Mouse (Mus musculus) heart, postnatal 36 days (tissue): Measurements from ENCODE around the gene Rad50. TPM values are rescaled to one million over a fixed set of nuclear protein-coding genes. Genes with fewer than 3 reads are reported as not detected.

Experiments used
- DNase-seq, 2 experiments: peaks; one replicate each; pipeline ENCODE4 v3.0.0; 2021 to 2022
- intact Hi-C: fragments of 180-260 bp; cut with DNase I; formaldehyde crosslinking; loops from one replicate; pipeline ENCODE4 v1.15.1; 2025
- total RNA-seq, 2 experiments: library from RNA; stranded (reverse); gene quantifications; 2 replicates each; pipeline ENCODE4 v1.2.3; 2021

Rad50 gene
- total RNA-seq, 2 experiments from 2014 or later = 6.9 to 8.1 TPM

DNA sequence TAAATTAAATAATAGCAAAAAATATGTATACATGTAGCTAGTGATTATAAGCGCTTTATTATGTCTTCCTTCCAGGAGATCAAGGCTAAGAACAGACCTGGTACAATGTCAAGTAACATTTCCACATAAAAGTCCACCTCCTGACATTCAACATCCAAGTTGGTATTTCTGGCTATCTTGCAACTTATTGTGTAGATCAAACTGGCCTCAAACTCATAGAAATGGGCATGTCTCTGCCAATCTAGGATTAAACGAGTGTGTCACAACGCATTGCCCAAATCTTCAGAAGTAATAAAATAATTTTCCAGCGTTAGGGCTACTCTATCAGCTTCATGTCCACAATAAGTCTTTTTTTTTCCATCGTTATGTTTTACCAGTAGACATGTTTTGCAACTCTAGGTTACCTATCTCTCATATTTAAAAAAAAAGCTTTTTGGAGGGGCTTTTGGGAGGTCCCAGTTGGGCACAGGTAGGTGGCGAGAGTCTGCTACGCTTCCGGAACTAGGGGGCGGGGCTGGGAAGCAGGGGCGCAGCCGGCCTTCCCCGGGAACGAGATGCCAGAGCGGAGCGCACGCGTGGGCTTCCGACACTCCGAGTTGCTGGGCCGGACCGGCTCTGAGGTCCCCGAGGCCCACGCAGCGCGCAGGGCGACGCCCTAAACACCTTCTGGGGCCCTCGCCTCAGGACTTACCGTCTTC, 734 bp downstream of the Rad50 start:
- DNase-seq = peak in 1 of 2 experiments; percentile 28

DNA sequence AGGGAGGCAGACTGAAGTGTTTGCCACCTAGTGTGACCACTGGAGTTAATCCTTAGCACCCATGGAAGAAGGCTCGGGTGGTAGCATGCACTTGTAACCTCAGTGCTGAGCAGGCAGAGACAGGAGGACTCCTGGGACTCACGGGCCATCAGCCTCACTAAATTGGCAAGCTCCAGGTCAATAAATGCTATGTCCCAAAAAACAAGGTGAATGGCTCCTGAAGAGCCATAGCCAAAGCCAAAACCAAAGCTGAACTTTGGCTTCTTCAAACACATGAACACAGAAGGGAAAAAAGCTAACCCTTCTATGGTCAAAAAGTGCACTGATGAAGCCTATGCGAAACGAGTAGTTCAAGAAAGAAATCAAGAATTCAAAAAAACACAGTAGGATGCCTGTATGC, 7.8 kb downstream of the Rad50 start:
- intact Hi-C loops = no loop called here
- DNase-seq = no peak

More for the DNA sequence above, 734 bp downstream of the Rad50 start:
- intact Hi-C loops = no loop called here

DNA sequence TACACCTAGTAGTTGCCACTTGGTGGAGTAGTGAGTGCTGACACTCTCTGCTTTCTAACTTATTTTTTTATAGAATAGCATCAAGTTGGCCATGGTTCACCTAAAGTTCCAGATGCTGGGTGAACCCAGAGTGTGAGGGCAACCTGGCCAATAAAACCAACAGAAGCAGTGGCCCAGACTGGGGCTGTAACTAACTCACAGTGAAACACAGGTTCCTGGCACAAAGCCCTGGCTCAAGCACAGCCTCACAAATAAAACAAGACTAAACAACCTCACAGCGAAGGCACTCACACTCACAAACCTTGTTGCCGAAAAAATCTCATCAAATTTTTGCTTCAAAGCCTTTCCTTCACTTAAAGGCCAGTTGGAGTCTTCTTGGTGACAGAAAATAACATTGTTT, 8.6 kb downstream of the Rad50 start:
- DNase-seq = no peak
- intact Hi-C loops = no loop called here

DNA sequence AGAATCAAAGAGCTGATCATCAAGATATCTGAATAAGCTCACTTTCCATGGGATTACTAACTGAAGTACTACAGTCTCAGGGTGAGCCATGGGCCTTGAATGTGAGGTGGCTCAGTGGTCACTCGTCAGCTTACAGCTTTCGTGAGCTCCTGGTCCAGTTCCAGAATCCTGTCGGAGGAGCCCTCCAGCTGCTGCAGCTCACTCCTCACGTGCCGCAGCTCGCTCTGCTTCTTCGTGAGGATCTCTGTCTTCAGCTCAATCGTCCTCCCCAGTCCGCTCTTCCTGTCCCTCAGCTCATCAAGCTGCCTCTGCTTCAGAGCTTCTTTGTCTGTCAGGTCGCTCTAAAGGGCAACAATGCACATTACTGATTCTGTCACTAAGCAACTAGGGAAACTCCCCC, 15.1 kb downstream of the Rad50 start:
- intact Hi-C loops = no loop called here
- no peak for DNase-seq

DNA sequence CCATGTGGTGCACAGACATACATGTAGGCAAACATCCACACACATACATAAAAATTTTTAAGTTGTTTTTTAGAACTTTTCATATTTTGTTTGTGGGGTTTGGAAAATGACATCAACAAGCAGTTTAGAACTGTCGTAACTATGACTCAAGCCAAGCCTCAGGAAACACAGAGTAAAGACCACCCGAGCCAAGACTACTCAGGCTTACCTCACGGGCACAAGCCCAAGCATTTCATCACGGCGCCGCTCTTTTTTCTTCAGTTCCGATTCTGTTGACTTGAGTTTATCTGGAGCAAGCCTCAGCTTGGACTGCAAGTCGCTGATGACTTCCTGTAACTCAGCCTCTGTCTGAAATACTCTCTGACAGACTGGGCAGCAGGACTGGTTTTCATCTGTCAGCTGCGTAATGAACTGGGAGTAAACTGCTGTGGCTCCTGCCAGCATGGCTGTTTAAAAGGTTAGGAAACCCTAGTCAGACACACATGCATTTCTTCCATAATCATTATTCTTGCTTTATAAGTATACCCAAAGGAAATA, 24.1 kb downstream of the Rad50 start:
- intact Hi-C loops = no loop called here
- DNase-seq = peak; percentile 15 to 22

DNA sequence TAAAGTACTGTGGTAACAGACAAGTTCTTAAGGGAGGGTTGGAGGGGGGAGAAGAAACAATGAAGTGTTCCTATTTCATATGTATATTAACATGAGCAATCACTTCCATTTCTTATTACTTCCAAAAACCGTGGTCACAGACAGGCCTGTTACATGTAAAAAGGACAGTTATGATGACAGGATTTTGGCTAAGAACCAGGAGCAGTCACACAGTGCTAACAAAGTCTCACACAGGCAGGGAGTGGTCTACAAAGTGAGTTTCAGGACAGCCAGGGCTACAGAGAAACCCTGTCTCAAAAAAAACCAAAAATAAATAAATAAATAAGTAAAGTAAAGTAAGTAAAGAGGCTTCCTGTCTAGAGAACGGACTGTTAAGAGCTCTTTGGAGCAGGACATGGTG, 24.9 kb downstream of the Rad50 start:
- intact Hi-C loops = no loop called here
- DNase-seq = no peak

DNA sequence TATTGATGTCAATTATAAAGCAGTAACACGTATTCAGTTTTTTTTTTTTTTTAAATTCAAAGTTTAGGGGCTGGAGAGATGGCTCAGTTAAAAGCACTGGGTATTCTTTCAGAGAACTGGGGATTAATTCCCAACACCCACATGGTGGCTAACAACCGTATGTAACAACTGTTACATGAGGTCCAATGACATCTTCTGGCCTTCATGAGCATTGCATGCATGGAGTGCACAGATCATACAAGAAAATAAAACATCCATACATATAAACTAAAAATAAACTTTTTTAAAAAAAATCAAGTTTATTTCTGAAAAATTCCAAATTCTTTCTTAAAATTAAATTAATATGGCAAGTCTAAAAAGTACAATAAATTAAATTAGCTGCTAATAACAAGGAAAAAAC, 25.4 kb downstream of the Rad50 start:
- intact Hi-C loops = no loop called here
- DNase-seq = no peak

DNA sequence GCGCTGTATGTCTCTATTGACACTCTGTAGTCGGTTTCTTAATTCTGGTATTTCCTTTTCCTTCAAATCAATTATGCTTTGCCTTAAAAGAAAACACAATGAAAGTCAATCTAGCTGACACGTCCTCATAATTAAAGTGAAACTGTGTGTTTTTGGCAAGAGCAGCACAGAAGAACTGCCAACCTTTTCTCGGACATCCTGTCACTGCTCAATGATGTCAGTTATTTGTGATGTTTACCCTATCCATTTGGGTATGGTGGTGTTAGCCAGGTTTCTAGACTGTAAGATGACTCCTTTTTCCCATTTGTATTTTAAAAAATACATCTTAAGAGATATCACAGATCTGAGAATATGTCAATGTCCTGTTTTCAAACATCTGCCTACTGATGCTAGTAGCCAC, 27.0 kb downstream of the Rad50 start:
- DNase-seq = no peak
- intact Hi-C loops = no loop called here

DNA sequence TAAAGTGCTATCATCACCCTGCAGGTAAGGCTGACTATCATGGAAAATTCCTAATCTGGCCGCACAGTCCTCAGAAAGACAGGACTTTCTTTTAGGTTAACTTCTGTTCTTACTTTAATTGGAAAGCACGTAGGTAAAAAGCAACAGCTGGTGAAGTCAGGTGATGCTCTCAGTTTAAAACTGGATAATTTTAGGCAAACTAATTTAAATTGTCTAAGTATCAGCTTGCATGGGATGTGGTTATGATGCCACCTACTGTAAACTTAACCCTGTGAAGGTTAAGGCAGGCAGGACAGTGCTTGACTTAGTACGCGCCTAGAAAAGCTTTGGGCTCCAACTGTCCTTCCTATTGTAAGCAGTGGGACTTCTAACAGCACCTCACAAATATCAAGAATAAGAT, 35.7 kb downstream of the Rad50 start:
- no peak for DNase-seq
- intact Hi-C loops = no loop called here

DNA sequence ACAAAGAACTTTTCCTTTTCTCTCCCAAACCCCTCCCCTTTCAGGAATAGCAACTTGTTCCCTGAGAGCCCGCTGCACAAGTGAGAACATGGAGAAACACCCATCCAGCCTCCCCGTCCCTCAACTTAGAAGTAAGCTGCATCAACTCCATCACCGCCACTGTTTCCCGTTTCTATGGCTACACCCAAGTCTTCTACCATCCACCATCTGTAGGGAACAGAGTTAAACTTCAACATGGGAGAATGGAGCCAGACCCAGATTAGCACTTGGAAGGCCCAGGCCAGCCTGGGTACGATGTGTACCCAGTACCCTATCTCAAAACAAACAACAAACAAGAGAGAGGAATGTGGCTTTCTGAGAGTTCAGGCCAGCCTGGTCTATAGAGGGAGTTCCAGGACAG, 43.0 kb downstream of the Rad50 start:
- intact Hi-C loops = no loop called here
- no peak for DNase-seq

DNA sequence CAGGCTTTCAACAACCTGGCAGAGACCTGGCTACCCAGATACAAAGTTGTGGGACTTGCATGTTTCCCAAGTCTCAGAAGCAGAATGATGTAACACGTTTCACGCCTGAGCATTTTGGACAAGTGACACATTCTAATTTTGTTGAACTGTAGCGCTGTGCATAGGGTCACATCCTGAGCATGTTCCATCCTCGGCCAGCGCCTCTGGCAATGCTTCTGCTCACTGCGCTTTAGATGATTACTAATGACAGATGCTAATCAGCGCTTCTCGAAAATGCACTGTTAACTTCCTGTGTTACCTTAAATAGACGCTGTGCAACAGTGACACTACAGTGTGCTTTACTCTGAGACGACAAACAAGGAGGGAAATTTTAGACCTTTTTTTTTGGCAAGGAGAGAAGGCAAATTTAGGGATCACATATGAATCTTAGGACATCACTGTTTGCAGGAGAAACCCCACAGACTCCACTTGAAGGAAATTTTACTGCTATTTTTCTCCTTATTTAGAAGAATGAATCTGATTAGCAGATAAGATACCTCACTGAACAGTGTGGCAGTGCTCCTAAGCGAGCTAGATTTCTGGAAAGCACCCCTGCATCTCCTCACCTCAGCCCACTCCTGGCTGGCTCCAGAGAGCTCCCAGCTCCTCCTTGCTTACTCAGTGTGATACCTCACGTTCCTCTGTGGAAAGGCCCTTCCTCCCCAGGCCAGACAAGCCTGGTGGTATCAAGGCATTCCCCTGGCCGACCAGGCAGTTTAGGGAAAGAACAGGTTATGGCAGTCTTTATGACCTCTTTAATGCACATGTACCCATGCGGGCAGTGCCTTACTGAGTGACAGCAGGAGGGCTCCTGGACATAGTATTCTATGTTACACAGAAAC, 44.1 kb downstream of the Rad50 start:
- intact Hi-C loops = no loop called here
- DNase-seq = no peak

DNA sequence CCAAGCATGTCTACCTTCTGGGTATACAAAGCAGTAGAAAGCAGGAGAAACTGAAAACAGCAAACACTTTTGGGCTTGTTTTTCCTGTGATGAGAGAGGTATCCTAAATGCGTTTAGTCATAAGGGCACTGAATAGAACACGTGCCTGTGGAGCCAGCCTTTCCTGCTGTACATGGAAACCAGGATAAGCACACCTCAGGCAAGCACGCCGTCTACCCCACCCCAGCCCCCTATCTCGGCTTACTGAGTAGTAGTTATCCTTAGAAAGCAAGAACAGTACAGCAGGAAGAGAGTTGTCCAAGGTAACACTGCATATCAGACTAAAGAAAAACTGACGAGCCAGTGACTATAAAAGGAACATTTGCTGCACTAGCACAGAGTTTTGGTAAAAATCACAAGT, 49.3 kb downstream of the Rad50 start:
- intact Hi-C loops = no loop called here
- DNase-seq = no peak

DNA sequence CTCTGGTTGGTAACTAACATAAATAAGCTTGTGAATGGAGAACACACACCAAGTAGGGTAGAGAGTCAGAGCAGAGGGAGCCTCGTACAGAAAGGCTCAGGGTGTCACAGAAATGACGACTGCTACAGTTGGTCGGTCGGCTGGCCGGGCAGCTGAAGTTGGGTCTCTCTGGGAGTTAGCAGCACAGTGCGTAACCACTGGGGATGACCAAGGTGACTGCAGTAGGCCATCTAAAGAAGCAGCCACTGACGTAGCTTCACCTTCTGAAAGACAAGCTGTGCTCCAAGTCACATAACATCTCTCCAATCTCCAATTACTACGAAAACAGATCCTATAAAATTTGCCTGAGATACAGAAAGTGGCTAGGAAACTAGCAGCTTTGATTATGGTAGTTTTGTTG, 49.7 kb downstream of the Rad50 start:
- intact Hi-C loops = no loop called here
- no peak for DNase-seq

DNA sequence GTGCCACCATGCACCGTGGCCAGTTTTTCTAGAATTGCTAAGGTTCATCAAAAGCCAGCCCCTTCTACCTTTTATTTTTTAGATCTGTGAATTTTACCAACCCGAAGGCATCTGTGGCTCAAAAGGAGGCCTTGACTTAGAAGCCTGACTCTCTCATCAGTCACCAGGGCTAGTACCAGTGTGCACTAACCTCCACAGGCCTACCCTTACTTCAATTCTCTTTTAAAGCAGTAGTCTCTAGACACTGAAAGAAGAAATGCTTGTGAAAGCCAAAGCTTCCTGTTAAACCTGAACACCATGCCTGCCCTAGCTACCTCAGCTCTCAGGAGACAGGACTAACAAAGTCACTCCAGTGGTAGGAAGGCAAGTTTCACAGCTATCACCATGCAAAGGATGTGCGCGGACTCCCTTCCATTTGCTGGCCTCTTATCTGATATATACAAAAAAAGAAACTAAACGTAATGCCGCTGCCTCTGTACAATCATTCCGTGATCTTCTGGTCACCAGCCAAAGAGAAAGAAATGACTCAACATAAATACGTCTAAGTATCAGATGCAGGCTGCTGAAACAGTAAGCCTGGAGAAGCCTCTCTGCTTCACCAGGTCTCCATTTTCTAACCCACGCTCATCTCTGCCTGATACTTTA, 50.4 kb downstream of the Rad50 start:
- intact Hi-C loops = no loop called here
- DNase-seq = no peak

DNA sequence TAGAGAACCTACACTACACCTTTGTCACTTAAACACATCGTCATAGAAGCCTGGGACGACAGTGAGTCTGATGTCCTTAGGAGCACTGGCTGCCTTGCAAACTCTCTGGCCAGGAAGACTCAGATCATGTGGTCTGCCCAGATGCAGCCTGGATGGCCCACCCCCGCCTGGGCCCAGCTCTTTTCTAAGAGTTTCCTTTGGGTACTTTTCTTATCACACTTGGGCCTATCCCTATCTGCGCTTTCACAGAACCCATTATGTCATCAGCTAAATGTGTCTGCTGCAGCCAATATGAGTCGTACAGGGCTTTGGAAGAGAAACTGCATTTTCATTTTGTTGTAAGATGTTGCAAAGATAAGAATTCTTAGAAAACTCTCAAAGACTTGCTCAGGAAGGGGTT, 52.1 kb downstream of the Rad50 start:
- intact Hi-C loops = no loop called here
- DNase-seq = peak in 1 of 2 experiments; percentile 21

DNA sequence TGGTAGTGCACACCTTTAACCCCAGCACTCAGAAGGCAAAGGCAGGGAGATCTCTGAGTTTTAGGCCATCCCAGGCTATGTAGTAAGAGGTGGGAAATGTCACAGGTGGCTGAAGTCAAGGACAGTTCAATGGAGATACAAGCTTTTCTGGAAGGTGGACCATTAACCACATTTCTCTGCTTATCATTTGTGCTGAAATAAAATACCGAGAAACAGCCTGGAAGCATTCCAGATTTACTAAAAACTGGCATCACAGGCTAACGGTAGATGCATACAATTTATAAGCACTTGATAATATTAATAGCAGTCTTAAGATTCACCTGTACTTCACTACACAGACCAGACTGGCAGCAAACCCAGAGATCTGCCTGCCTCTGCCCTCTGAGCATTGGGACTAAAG, 54.7 kb downstream of the Rad50 start:
- DNase-seq = no peak
- intact Hi-C loops = no loop called here

DNA sequence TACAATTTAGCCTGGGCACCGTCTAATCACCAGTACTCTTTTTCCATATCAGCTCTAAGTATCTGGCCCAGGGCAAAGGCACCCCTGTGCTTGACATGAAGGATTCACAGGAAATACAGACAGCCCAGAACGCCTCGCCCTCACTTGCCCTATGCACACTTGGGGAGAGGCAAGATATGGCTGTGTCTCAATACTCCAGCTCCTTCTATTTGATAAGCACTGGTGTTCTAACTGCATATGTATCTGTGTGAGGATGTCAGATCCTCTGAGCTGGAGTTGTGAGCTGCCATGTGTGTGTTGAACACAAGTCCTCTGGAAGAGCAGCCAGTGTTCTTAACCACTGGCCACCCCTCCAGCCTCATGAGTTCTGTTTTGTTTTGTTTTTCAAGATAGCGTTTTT, 55.7 kb downstream of the Rad50 start:
- no peak for DNase-seq
- intact Hi-C loops = no loop called here

DNA sequence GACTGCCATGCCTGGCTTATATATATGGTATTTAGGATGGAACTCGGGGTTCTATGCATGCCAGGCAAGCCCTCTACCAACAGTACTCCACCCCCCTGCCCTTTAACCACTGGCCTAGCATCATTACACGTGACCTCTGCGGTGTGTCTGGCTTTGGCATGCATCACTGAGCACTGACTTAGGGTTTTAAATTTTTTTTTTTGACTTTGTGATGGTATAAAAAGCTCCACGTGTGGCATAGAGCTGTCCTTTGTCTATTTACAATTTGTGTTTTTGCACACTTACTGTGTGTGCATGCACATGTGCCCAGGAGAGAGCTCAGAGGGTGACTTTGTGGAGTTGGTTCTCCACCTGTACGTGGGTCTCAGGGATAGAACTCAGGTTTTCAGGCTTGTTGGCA, 63.1 kb downstream of the Rad50 start:
- DNase-seq = no peak
- intact Hi-C loops = no loop called here

DNA sequence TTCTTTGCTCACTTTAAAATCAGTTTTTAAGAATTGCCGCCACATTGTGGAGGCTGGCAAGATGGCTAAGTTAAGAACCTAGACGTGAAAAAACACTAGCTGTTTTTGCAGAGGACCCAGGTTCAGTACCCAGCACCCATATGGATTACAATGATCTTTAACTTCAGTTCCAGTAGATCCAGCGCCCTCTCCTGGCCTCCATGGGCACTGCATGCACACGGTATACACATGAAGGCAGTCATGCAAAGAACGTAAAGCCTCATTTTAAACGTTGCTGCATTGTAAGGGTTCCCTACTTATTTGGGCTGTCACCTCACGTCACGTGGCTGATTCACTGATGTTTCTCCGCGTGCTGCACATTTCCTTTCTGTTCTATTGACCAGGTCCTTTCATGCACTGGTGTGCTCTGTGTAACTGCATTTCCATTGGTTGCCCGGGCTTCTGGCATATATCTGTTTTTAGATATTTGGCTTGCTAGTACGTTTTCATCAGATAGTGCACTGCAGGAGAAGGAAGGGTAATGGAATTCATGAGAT, 64.3 kb downstream of the Rad50 start:
- intact Hi-C loops = no loop called here

DNA sequence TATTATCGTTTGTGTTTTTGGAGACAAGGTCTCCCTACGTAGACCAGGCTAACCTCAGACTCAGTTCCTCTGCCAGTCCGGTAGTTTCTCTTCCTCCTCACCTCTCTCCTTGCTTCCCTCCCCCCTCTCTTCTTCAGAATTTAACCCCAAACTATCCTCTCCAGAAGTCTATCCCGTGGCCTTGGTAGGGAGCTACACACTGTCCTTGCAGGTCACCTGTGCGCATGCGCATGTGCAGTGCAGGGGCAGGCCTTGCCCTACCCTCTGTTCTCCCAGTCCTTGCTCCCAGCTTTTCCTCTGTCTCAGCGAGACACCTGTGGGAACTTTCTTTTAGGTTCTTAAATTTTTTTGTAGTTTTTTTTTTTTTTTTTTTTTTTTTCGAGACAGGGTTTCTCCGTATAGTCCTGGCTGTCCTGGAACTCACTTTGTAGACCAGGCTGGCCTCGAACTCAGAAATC, 69.3 kb downstream of the Rad50 start:
- intact Hi-C loops = no loop called here

More for the DNA sequence above, 64.3 kb downstream of the Rad50 start:
- DNase-seq = no peak

More for the DNA sequence above, 69.3 kb downstream of the Rad50 start:
- no peak for DNase-seq
